Mouse (Mus musculus): ENCODE measurements around the gene Pard6b. TPM values are rescaled to one million over a fixed set of nuclear protein-coding genes. Genes with fewer than 3 reads are reported as not detected.

The Pard6b gene
- polyA plus RNA-seq, 1 experiment from 2014 or later = 13.8 TPM

- WGBS = 75% methylated on average over 15 of the region's 15 CpGs
- H3K4me3 ChIP-seq (ENCODE audit: low read depth, low read length) = no peak overlapping the region
- H3K27me3 ChIP-seq (replicated peaks; ENCODE audit: control insufficient read depth, insufficient read depth, low read length) = no peaks in the 10 kb centered on the region
- no peaks in the 10 kb centered on the region for H3K36me3 ChIP-seq (ENCODE audit: control insufficient read depth, insufficient read depth)
- H3K9me3 ChIP-seq (ENCODE audit: control insufficient read depth) = no peaks in the 10 kb centered on the region
- H3K27ac ChIP-seq (ENCODE audit: low read depth, low read length) = no peak overlapping the region
- no peaks in the 10 kb centered on the region for H3K4me1 ChIP-seq (replicated peaks; ENCODE audit: control insufficient read depth, insufficient read depth, low read length)
- ATAC-seq = no peak
- TF ChIP-seq CTCF (IDR thresholded peaks at IDR 0.05; ENCODE audit: low read depth) = no peak
- no peak overlapping the region for H3K4me2 ChIP-seq (replicated peaks; ENCODE audit: low read depth)
- H3K9ac ChIP-seq (ENCODE audit: low read depth, low read length) = no peak overlapping the region
These were observed 56.4 kb downstream of the Pard6b start for GRCm38 (mm10) chr2:168137161-168137560.

- Histone ChIP-seq H3K4me3 (ENCODE audit: low read depth, low read length) (no peak overlapping the region), H3K4me2 (replicated peaks; ENCODE audit: low read depth) (no peak overlapping the region), H3K9ac (ENCODE audit: low read depth, low read length) (no peak overlapping the region), H3K9me3 (ENCODE audit: control insufficient read depth) (no peaks in the 10 kb centered on the region), H3K27me3 (replicated peaks; ENCODE audit: control insufficient read depth, insufficient read depth, low read length) (no peaks in the 10 kb centered on the region), H3K4me1 (replicated peaks; ENCODE audit: control insufficient read depth, insufficient read depth, low read length) (no peaks in the 10 kb centered on the region), H3K36me3 (ENCODE audit: control insufficient read depth, insufficient read depth) (no peaks in the 10 kb centered on the region), H3K27ac (ENCODE audit: low read depth, low read length) (no peak overlapping the region)
- WGBS = 45% methylated on average over 5 of the region's 5 CpGs
- ATAC-seq = no peak
- TF ChIP-seq CTCF (IDR thresholded peaks at IDR 0.05; ENCODE audit: low read depth) = no peak
These were observed 63.0 kb downstream of the Pard6b start for GRCm38 (mm10) chr2:168143794-168144193.

GRCm38 (mm10) chr2:168145437-168145836 is 64.6 kb downstream of the Pard6b start:
- Histone ChIP-seq H3K27ac (ENCODE audit: low read depth, low read length) (no peak overlapping the region), H3K4me3 (ENCODE audit: low read depth, low read length) (no peak overlapping the region), H3K9ac (ENCODE audit: low read depth, low read length) (no peak overlapping the region), H3K27me3 (replicated peaks; ENCODE audit: control insufficient read depth, insufficient read depth, low read length) (no peaks in the 10 kb centered on the region), H3K9me3 (ENCODE audit: control insufficient read depth) (no peaks in the 10 kb centered on the region), H3K4me1 (replicated peaks; ENCODE audit: control insufficient read depth, insufficient read depth, low read length) (no peaks in the 10 kb centered on the region; the same call in 1 of the 2 replicates), H3K4me2 (replicated peaks; ENCODE audit: low read depth) (no peak overlapping the region), H3K36me3 (ENCODE audit: control insufficient read depth, insufficient read depth) (no peaks in the 10 kb centered on the region)
- no peak for ATAC-seq
- no peak for TF ChIP-seq CTCF (IDR thresholded peaks at IDR 0.05; ENCODE audit: low read depth)
- WGBS = 64% methylated on average over 2 of the region's 2 CpGs

GRCm38 (mm10) chr2:168147722-168148432 is 67.1 kb downstream of the Pard6b start:
- H3K9ac ChIP-seq (ENCODE audit: low read depth, low read length) = no peak overlapping the region
- H3K27me3 ChIP-seq (replicated peaks; ENCODE audit: control insufficient read depth, insufficient read depth, low read length) = no peaks in the 10 kb centered on the region
- peak overlapping the region; percentile 40 for H3K4me2 ChIP-seq (replicated peaks; ENCODE audit: low read depth)
- no peaks in the 10 kb centered on the region for H3K9me3 ChIP-seq (ENCODE audit: control insufficient read depth)
- peak overlapping the region; percentile 30 for H3K27ac ChIP-seq (ENCODE audit: low read depth, low read length)
- H3K4me3 ChIP-seq (ENCODE audit: low read depth, low read length) = no peak overlapping the region
- WGBS = 35% methylated on average over 22 of the region's 22 CpGs
- H3K4me1 ChIP-seq (replicated peaks; ENCODE audit: control insufficient read depth, insufficient read depth, low read length) = no peaks in the 10 kb centered on the region; the same call in 1 of the 2 replicates
- no peaks in the 10 kb centered on the region for H3K36me3 ChIP-seq (ENCODE audit: control insufficient read depth, insufficient read depth)
- TF ChIP-seq CTCF (IDR thresholded peaks at IDR 0.05; ENCODE audit: low read depth) = no peak
- peak; percentile 69 for ATAC-seq

- ATAC-seq = no peak
- Histone ChIP-seq H3K4me3 (ENCODE audit: low read depth, low read length) (no peak overlapping the region), H3K27me3 (replicated peaks; ENCODE audit: control insufficient read depth, insufficient read depth, low read length) (no peaks in the 10 kb centered on the region), H3K4me1 (replicated peaks; ENCODE audit: control insufficient read depth, insufficient read depth, low read length) (peaks cover 5% of the 10 kb centered on the region; the same call in 1 of the 2 replicates), H3K27ac (ENCODE audit: low read depth, low read length) (no peak overlapping the region), H3K9me3 (ENCODE audit: control insufficient read depth) (no peaks in the 10 kb centered on the region), H3K4me2 (replicated peaks; ENCODE audit: low read depth) (no peak overlapping the region), H3K36me3 (ENCODE audit: control insufficient read depth, insufficient read depth) (no peaks in the 10 kb centered on the region), H3K9ac (ENCODE audit: low read depth, low read length) (no peak overlapping the region)
- no peak for TF ChIP-seq CTCF (IDR thresholded peaks at IDR 0.05; ENCODE audit: low read depth)
- WGBS = 91% methylated on average over 8 of the region's 8 CpGs
These were observed 68.4 kb downstream of the Pard6b start for GRCm38 (mm10) chr2:168149241-168149640.

Small RNAs within 50 kb of the gene (microRNA-seq; reads per million reads assigned to microRNA genes)
- not detected for gene Gm24327

Other genes starting within 250 kb of the Pard6b start
- 30.5 and 33.5 TPM in 2 replicates for gene Ptpn1, start 148.9 kb upstream of the Pard6b start, polyA plus RNA-seq (2015; fragmentation: Nextera tagmentation; extraction: Ambion mirVana)
- 1.5 and 1.6 TPM in 2 replicates for gene Ripor3, start 70.4 kb upstream of the Pard6b start, polyA plus RNA-seq (2015; fragmentation: Nextera tagmentation; extraction: Ambion mirVana)
- 5.4 and 6.5 TPM in 2 replicates for gene Adnp, start 126.1 kb downstream of the Pard6b start, polyA plus RNA-seq (2015; fragmentation: Nextera tagmentation; extraction: Ambion mirVana)
- 4.8 and 5.2 TPM in 2 replicates for gene Gm20716, start 149.4 kb downstream of the Pard6b start, polyA plus RNA-seq (2015; fragmentation: Nextera tagmentation; extraction: Ambion mirVana)
- gene Dpm1, start 149.6 kb downstream of the Pard6b start, polyA plus RNA-seq (2015; fragmentation: Nextera tagmentation; extraction: Ambion mirVana) = 130 and 131 TPM in 2 replicates
- 6.6 and 7.3 TPM in 2 replicates for gene Mocs3, start 149.6 kb downstream of the Pard6b start, polyA plus RNA-seq (2015; fragmentation: Nextera tagmentation; extraction: Ambion mirVana)
- 1.8 and 1.9 TPM in 2 replicates for gene Kcng1, start 200.7 kb downstream of the Pard6b start, polyA plus RNA-seq (2015; fragmentation: Nextera tagmentation; extraction: Ambion mirVana)

Measured in intestine, postnatal 0 days (tissue).